Mouse (Mus musculus) embryonic fibroblast, embryonic 13.5 days (primary cell): ENCODE results near the gene Zfp511. TPM values are rescaled to one million over a fixed set of nuclear protein-coding genes. Genes with fewer than 3 reads are reported as not detected.

ENCODE experiments used
- H3K27ac ChIP-seq: 2 replicates; pipeline ENCODE4 v1.5.1; 2012; ENCODE audit warnings: low read length, control low read depth, inconsistent platforms; ENCODE audit not compliant: insufficient read depth
- H3K4me1 ChIP-seq: 2 replicates; pipeline ENCODE4 v1.6.1; 2011; ENCODE audit warnings: low read length; ENCODE audit not compliant: control insufficient read depth, insufficient read depth
- H3K4me3 ChIP-seq: 2 replicates; pipeline ENCODE4 v1.5.1; 2011; ENCODE audit warnings: mild to moderate bottlenecking, control low read depth, low read length; ENCODE audit not compliant: insufficient read depth
- CTCF ChIP-seq: IDR thresholded peaks from 2 replicates; pipeline ENCODE4 v1.5.1; 2011; ENCODE audit warnings: mild to moderate bottlenecking, control low read depth, low read length, moderate library complexity, borderline replicate concordance; ENCODE audit not compliant: insufficient read depth
- POLR2A ChIP-seq: IDR thresholded peaks from 2 replicates; pipeline ENCODE4 v1.6.1; 2011; ENCODE audit warnings: low read depth, mild to moderate bottlenecking, control low read depth, low read length, moderate library complexity
- polyA plus RNA-seq: library from polyadenylated mRNA; stranded (reverse); fragments of >200 nt; gene quantifications from 2 replicates; pipeline ENCODE4 v1.2.4, GENCODE M21; 2011; ENCODE audit warnings: low read depth; ENCODE audit not compliant: missing spikeins, insufficient read length

Gene Zfp511
- polyA plus RNA-seq, 1 experiment, result 19.8 TPM

DNA sequence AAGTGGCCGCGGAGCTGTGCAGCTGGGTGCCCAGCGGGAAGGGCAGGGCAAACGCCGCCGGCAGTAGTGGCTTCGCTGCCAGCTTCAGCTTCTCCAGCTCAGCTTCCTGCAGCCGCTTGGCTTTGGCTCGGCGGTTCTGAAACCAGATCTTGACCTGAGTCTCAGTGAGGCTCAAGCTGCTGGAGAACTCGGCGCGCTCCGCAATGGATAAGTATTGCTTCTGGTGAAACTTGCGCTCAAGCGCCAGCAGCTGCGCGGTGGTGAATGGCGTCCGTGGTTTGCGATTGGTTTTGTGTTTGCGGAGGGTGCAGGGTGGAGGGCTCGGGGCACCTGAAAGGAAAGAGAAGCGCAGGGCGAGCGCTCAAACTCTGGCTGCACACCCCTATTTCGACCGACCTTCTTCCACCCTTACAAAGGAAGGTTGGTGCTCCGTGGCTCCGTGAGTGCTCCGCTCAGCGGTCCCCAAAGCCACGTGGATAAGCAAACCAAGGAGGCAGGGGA lies 11.7 kb downstream of the Zfp511 start:
- H3K27ac ChIP-seq, result no peak overlapping the region
- no peaks in the 10 kb centered on the region; the same call in 1 of the 2 replicates for H3K4me1 ChIP-seq
- TF ChIP-seq POLR2A (no peak), CTCF (no peak)
- peak overlapping the region; percentile 36 for H3K4me3 ChIP-seq

DNA sequence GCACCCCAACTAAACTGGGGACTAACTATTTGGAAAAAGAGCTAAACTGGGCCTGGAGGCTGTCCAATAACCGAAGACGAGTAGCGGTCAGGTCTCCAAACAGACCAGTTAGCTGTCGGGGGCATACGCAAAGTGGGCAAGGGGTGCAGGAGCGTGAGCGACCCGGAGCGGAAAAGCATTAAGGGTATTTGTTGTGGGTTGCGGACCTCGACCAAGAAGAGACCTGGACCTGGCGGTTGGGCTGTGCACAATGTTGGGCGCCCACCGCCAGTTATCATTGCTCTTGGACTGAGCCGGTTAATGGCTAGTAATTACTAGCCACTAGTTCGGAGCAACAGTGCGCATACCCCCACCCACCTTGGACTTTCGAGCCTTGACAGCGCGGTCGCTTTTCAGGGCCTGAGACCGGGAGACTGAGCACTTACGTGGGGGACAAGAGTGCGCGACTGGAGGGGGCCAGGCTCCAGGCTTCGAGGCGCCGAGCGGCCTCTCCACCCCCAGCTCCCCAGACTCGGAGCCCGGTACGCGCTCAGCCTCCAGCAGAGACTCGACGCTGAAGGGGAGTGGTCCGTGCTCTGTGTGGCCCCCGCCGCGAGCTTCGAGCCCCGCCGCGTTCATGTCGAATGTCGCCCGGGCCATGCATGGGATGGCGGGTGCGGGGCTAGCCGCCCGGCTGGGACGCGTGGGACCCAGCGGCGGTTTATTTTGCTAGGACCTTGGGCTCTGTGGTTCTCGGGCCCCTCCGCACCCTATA lies 12.3 kb downstream of the Zfp511 start, which contains the start of gene Msx3:
TSS of gene Msx3 (minus strand) at position 729 of the 754 bp plus-strand sequence.
- H3K4me3 ChIP-seq, result peak within 1 kb of the TSS; percentile 36
- TF ChIP-seq CTCF (no peak), POLR2A (no peak)
- no peaks in the 10 kb centered on the region; the same call in 1 of the 2 replicates for H3K4me1 ChIP-seq
- no peak within 1 kb of the TSS for H3K27ac ChIP-seq

DNA sequence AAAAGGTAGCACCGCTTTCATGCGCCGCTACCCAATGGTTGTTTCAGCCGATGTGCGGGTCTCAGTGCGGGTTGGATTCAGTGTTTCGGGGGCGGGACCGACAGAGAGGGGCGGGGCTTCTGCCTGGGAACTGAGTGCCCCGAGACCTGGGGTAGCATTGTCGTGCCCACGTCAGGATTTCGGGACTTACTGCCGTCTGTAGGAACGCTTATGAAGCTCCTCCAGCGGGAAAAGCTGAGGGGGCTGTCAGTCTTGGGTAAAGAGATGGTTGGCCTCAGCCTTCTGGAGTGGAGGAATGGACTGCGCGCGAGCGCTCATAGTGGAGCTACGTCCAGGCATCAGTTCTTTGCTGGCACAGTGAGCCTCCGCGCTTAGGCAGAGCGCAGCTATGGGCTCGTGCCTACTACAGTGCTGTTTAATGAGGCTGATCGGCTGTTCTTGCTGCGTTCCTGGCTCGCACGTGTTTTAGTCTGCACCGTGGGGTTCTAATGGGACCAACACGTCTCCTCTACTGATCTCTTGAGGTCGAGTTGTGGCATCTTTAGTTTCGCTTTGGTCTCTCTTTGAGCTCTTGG lies 13.0 kb downstream of the Zfp511 start:
- Histone ChIP-seq H3K27ac (no peak overlapping the region), H3K4me1 (no peaks in the 10 kb centered on the region; the same call in 1 of the 2 replicates), H3K4me3 (peak overlapping the region; percentile 36)
- TF ChIP-seq POLR2A (no peak), CTCF (no peak)

DNA sequence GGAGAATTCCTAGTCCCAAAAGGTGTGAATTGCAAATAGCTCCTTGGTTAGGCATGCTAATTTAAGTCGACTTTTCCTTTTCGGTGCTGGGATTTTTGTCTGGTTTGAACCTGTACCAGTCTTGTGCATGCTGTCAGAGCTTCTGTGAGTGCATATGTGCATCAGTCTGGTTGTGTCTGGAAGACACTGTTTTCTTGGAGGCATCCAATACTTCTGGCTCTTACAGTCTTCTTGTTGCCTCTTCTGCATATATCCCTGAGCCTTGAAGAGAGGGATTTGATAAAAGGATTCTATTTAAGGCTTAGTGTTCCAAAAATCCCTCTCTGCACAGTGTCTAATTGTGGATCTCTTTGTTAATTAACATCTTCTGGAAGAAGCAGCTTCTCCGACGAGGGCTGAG lies 17.9 kb downstream of the Zfp511 start:
- H3K27ac ChIP-seq, result no peak overlapping the region
- no peaks in the 10 kb centered on the region; the same call in 1 of the 2 replicates for H3K4me1 ChIP-seq
- TF ChIP-seq CTCF (no peak), POLR2A (no peak)
- H3K4me3 ChIP-seq, result no peak overlapping the region

DNA sequence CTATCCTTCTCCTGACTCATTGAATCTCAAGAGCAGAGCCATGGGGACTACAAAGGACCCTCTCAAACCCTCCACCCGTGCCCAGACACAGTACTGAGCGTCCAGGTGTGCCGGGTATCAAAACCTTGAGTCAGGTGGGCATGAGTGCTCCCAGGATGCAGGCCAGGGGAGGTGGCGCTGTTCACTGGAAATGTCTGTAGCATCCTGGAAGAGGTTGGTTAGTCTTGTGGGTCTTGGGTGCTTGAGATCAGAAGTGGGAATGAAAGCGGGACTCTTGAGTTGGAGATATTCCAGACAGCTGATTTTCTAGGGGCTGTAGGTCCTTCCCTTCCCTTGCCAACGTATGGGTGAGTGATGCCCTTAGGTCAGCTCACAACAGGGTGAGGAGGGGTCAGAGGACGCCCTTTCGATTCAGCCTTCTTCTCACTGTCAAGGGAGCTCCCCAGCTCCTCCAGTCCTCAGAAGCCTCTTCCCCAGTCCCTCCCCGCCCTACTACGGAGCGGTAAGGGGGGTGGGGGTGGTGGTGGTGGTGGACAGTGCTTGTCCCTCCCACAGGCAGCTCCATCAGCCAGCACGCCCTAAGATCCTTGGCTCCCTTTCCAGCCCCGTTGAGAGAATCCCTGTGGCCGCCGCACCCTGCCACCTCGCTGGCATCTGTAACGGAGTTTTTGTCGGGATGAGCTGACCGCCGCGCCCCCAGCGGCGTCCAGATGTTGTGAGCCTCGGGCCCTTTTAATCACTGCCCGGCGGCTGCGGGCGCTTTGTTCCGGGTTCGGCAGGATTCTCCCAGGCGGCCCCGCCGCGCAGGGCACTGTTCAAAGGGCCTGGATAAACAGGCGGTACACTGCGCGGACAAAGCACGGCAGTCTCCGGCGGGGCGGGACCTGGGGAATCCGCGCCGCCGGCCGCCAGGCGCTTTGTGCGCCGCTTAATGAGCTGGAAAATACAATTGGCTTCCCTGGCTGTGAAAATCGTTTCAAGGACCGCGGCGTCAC lies 21.5 kb downstream of the Zfp511 start:
- Histone ChIP-seq H3K4me3 (peak overlapping the region; percentile 32), H3K4me1 (no peaks in the 10 kb centered on the region), H3K27ac (no peak overlapping the region)
- TF ChIP-seq POLR2A (no peak), CTCF (no peak)

DNA sequence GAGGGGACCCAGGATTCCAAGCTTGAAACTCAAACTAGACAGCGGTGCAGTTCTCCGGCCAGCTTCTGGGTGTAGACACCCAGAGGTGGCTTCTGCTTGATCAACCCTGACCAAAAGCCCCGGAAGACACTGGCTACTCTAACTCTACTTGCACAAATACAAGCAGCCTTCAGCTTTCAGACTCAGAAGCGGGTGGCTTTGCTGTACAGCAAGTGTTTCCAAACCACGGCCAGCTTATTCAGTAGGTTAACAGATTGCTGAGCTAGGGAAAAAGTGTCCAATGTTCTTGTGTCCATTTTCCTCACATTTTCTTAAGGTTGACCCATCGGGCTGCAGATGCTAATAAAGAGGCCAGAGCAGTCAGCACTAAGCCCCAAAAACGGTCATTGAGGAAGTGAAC lies 22.3 kb downstream of the Zfp511 start:
- TF ChIP-seq CTCF, result no peak
- Histone ChIP-seq H3K4me1 (no peaks in the 10 kb centered on the region), H3K4me3 (peak overlapping the region; percentile 32; the same call in 1 of the 2 replicates), H3K27ac (no peak overlapping the region)

DNA sequence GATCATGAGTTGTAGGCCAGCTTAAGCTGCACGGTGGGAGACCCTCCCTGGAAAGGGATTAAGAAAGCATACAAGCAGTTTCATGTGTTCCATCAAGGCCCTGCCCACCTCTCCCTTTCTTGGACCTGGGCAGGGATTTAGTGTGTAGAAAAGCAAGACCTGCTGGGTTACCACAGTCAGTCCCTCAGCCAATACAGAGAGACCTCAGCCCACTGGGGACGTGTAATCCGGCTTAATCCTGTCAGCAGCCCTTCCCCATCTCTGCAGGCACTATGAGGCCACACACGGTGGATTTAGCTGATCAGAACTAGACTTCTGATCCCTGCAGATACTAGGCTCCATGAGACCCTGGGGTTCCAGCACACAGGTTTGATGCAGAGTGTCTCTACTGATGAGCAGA lies 23.4 kb downstream of the Zfp511 start:
- H3K4me1 ChIP-seq, result no peaks in the 10 kb centered on the region
- no peak for TF ChIP-seq CTCF
- no peak for TF ChIP-seq POLR2A

DNA sequence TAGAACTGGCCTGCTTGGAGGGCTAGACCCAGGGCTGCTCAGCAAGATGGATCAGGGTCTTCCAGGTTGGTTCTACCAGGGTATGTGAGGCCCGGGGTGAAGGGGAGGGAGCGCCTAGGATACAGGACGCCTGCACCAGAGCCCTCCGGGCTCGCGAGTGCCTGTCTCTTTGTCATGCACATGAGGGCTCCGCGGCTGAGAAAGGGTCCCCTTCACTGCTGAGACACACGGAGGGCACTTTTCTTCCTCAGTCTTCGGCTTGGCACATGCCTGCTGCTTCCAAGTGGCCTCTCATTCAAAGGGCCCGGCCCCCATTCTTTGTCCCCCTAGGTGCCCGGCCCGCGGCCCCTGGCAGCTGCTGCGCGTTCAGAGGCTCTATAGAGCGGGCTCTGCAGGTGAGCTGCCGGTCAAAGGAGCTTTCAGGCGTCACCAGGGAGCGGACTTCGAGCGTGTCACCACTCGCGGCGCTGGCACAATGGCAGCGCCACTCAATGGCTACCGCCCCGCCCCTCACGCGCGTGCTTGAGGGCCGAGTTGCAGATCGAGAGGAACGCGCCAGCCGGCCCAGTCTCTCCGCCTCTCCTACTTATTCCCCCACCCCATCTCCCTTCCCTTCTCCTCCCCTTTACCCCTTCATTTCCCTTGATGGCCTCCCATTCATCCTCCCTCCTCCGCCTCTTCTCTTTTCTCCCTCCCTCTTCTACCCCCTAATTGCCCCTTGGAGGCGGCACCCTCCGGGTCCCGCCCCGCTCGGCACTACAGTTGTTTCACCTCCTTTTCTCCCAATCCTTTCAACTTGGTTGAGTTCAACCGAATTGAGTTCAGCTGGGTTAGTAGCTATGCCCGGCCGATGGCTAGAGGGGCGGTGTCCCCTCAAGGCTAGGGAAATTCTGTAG lies 25.0 kb downstream of the Zfp511 start:
- no peak for TF ChIP-seq CTCF
- no peak for TF ChIP-seq POLR2A
- Histone ChIP-seq H3K4me1 (no peaks in the 10 kb centered on the region), H3K27ac (no peak overlapping the region), H3K4me3 (peak overlapping the region; percentile 17; the same call in 1 of the 2 replicates)

More for the DNA sequence above, 23.4 kb downstream of the Zfp511 start:
- Histone ChIP-seq H3K27ac (no peak overlapping the region), H3K4me3 (no peak overlapping the region)

DNA sequence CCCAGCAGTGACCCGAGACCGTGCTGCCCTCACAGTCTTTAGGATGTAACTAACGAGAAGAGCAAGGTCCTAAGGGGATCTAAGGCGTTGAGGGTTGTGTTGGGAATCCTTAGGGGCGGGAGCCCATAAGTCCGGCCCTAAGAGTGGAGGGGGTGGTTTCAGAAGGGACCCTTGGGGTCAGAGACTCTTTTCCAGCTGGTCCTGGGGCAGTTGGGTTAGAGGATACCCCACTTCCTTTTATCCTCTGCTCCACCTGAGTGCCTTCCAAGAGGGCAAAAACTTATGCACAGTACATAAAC lies 25.6 kb downstream of the Zfp511 start:
- no peaks in the 10 kb centered on the region for H3K4me1 ChIP-seq
- H3K4me3 ChIP-seq, result no peak overlapping the region
- H3K27ac ChIP-seq, result no peak overlapping the region
- TF ChIP-seq CTCF (no peak), POLR2A (no peak)
